Mouse (Mus musculus) heart, embryonic 11.5 days (tissue): ENCODE data around the gene Wdr24. TPM values are rescaled to one million over a fixed set of nuclear protein-coding genes. Genes with fewer than 3 reads are reported as not detected.

ENCODE experiments used
- ATAC-seq: fragments of 200-750 bp; cut with Nextera tagmentation; replicated peaks from 2 replicates; pipeline ENCODE4 v1.8.0; 2017; ENCODE audit warnings: moderate library complexity; ENCODE audit not compliant: insufficient number of reproducible peaks, low FRiP score, low TSS enrichment
- H3K27ac ChIP-seq: fragments of 300-500 bp; sonication (generic); 2 replicates; pipeline ENCODE4 v1.5.1; 2014; ENCODE audit warnings: mild to moderate bottlenecking, low read depth, low read length
- H3K27me3 ChIP-seq: fragments of 300-500 bp; sonication (generic); 2 replicates; pipeline ENCODE4 v1.6.1; 2014; ENCODE audit warnings: mild to moderate bottlenecking, low read length, mixed read lengths; ENCODE audit not compliant: control insufficient read depth, insufficient read depth
- H3K36me3 ChIP-seq: fragments of 300-500 bp; sonication (generic); 2 replicates; pipeline ENCODE4 v1.6.1; 2014; ENCODE audit warnings: mild to moderate bottlenecking, low read length, moderate library complexity, mixed read lengths; ENCODE audit not compliant: control insufficient read depth, insufficient read depth
- H3K4me1 ChIP-seq: fragments of 300-500 bp; sonication (generic); 2 replicates; pipeline ENCODE4 v1.6.1; 2014; ENCODE audit warnings: low read length; ENCODE audit not compliant: control insufficient read depth, insufficient read depth
- H3K4me2 ChIP-seq: fragments of 300-500 bp; sonication (generic); 2 replicates; pipeline ENCODE4 v1.6.1; 2014; ENCODE audit warnings: mild to moderate bottlenecking, moderate library complexity
- H3K4me3 ChIP-seq: fragments of 300-500 bp; sonication (generic); 2 replicates; pipeline ENCODE4 v1.5.1; 2014; ENCODE audit warnings: low read depth, low read length
- H3K9ac ChIP-seq: fragments of 300-500 bp; sonication (generic); 2 replicates; pipeline ENCODE4 v1.6.1; 2014; ENCODE audit warnings: mild to moderate bottlenecking, low read depth, low read length, moderate library complexity
- H3K9me3 ChIP-seq: fragments of 300-500 bp; sonication (generic); replicated peaks from 2 replicates; pipeline ENCODE4 v1.6.1; 2016; ENCODE audit warnings: low read length; ENCODE audit not compliant: control insufficient read depth
- WGBS: fragments of 180-500 bp; shearing (Covaris S2); extraction: QIAGEN DNeasy Blood & Tissue Kit; methylation state at CpG from one replicate; pipeline ENCODE4 v1.1.7; 2014; ENCODE audit not compliant: insufficient replicate concordance; 5-methylcytosine and 5-hydroxymethylcytosine counted together
- polyA plus RNA-seq: library from polyadenylated mRNA; unstranded; fragments of >200 nt; fragmentation: Nextera tagmentation; extraction: Ambion mirVana; gene quantifications from 2 replicates; pipeline ENCODE4 v1.2.1, GENCODE M21; 2014

Wdr24 gene
- polyA plus RNA-seq, 1 experiment from 2014 or later, result 14.4 TPM

DNA sequence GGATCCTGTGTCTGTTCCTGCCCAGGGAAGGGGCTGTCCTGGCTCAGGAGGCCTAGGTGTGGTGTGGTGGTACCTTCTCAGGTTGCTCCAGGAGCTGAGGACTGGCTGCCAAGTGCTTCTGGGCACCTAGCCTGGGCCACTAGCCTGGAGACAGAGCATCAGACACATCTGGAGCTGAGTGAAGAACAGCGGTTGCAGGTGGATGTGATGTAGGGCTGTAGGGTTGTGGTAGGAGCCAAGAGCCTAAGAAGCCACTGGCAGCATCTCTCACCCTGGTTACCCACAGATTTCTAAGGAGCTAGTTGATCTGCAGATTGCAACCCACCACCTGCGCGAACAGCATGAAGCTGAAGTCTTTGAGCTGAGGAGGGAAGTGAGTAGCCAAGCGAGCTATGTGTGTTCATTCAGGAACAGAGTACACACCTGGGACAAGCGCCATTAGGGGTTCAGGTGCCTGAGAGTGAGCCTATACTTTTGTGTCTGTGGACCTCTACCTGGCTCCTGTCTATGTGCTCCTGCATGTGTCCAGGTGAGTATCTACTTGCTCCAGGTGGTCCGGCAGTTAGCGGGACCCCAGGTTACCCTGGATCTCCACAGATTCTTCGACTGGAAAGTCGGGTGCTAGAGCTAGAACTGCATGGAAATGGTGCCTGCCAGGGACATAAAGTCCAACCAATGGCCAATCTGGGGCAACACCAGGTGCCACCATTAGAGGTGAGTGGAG, 36.5 kb upstream of the Wdr24 start:
- WGBS, result 88% methylated on average over 9 of the region's 9 CpGs
- H3K9ac ChIP-seq, result no peak overlapping the region

GRCm38 (mm10) chr17:25791320-25791842, 32.0 kb upstream of the Wdr24 start:
- no peaks in the 10 kb centered on the region for H3K27me3 ChIP-seq
- no peak for ATAC-seq
- peak overlapping the region; percentile 80 for H3K9ac ChIP-seq
- peaks cover 34% of the 10 kb centered on the region for H3K4me1 ChIP-seq
- H3K4me2 ChIP-seq, result peak overlapping the region; percentile 80
- no peak overlapping the region for H3K27ac ChIP-seq
- WGBS, result 28% methylated on average over 19 of the region's 19 CpGs
- H3K4me3 ChIP-seq, result peak overlapping the region; percentile 71
- peaks cover 11% of the 10 kb centered on the region for H3K36me3 ChIP-seq
- H3K9me3 ChIP-seq, result no peaks in the 10 kb centered on the region

More for the DNA sequence above, 36.5 kb upstream of the Wdr24 start:
- H3K9me3 ChIP-seq, result no peaks in the 10 kb centered on the region
- no peak for ATAC-seq
- H3K4me2 ChIP-seq, result no peak overlapping the region
- no peaks in the 10 kb centered on the region for H3K27me3 ChIP-seq
- H3K4me3 ChIP-seq, result no peak overlapping the region
- no peak overlapping the region for H3K27ac ChIP-seq
- H3K4me1 ChIP-seq, result peaks cover 22% of the 10 kb centered on the region
- peaks cover 20% of the 10 kb centered on the region for H3K36me3 ChIP-seq

- Histone ChIP-seq H3K9me3 (no peaks in the 10 kb centered on the region), H3K4me2 (peak overlapping the region; percentile 80), H3K27me3 (no peaks in the 10 kb centered on the region), H3K27ac (peak overlapping the region; percentile 90), H3K36me3 (peaks cover 11% of the 10 kb centered on the region), H3K4me3 (peak overlapping the region; percentile 71), H3K4me1 (peaks cover 34% of the 10 kb centered on the region), H3K9ac (peak overlapping the region; percentile 80)
- WGBS, result under 1% methylated on average over 45 of the region's 45 CpGs
- ATAC-seq, result peak; percentile 45
Measured at GRCm38 (mm10) chr17:25791843-25792527, 31.4 kb upstream of the Wdr24 start.

DNA sequence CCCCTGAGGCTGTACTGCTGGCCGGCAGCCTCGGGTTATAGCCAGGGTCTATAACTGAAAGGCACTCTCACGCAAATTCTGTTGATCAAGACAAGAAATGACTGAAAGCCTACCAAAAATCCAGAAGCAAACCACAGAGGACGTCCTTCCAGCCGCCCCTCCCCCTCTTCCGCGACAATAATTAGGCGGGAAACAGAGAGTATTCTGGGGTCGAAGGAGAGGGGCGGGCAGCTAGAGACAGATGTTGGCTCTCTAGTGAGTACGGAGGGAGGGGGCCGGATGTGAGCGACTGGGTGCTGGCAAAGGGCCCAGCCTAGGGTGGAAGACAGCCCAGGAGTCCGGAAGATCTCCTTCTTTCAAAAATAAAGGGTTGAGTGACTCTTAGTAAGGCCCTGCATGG, 30.8 kb upstream of the Wdr24 start, which contains the start of gene Fam173a:
TSS of gene Fam173a (minus strand) at position 287 of the 400 bp plus-strand sequence.
- no peaks in the 10 kb centered on the region for H3K27me3 ChIP-seq
- H3K4me2 ChIP-seq, result peak within 1 kb of the TSS; percentile 80
- peak within 1 kb of the TSS; percentile 71 for H3K4me3 ChIP-seq
- H3K4me1 ChIP-seq, result peaks cover 34% of the 10 kb centered on the region
- H3K36me3 ChIP-seq, result peaks cover 9% of the 10 kb centered on the region
- no peaks in the 10 kb centered on the region for H3K9me3 ChIP-seq
- WGBS, result 1% methylated on average over 14 of the region's 14 CpGs
- peak within 1 kb of the TSS; percentile 90 for H3K27ac ChIP-seq
- ATAC-seq, result peak; percentile 67
- peak within 1 kb of the TSS; percentile 80 for H3K9ac ChIP-seq

- Histone ChIP-seq H3K4me1 (peaks cover 34% of the 10 kb centered on the region), H3K9ac (no peak overlapping the region), H3K4me2 (no peak overlapping the region), H3K36me3 (peaks cover 6% of the 10 kb centered on the region; the same call in 1 of the 2 replicates), H3K4me3 (no peak overlapping the region), H3K9me3 (no peaks in the 10 kb centered on the region), H3K27ac (no peak overlapping the region), H3K27me3 (no peaks in the 10 kb centered on the region)
- 75% methylated on average over 13 of the region's 13 CpGs for WGBS
- ATAC-seq, result no peak
Measured at GRCm38 (mm10) chr17:25794197-25794596, 29.2 kb upstream of the Wdr24 start.

GRCm38 (mm10) chr17:25794998-25795397, 28.4 kb upstream of the Wdr24 start:
- H3K4me3 ChIP-seq, result peak overlapping the region; percentile 55
- H3K27ac ChIP-seq, result no peak overlapping the region
- H3K4me2 ChIP-seq, result peak overlapping the region; percentile 99
- H3K27me3 ChIP-seq, result no peaks in the 10 kb centered on the region
- no peak for ATAC-seq
- no peak overlapping the region for H3K9ac ChIP-seq
- WGBS, result 82% methylated on average over 17 of the region's 17 CpGs
- no peaks in the 10 kb centered on the region for H3K9me3 ChIP-seq
- H3K4me1 ChIP-seq, result peaks cover 34% of the 10 kb centered on the region
- H3K36me3 ChIP-seq, result no peaks in the 10 kb centered on the region

- peak within 1 kb of the TSS; percentile 99 for H3K4me2 ChIP-seq
- no peaks in the 10 kb centered on the region for H3K9me3 ChIP-seq
- H3K36me3 ChIP-seq, result no peaks in the 10 kb centered on the region
- no peak for ATAC-seq
- H3K4me3 ChIP-seq, result peak within 1 kb of the TSS; percentile 55
- peak within 1 kb of the TSS; percentile 68 for H3K9ac ChIP-seq
- 12% methylated on average over 6 of the region's 6 CpGs for WGBS
- peaks cover 32% of the 10 kb centered on the region for H3K4me1 ChIP-seq
- H3K27ac ChIP-seq, result no peak within 1 kb of the TSS
- no peaks in the 10 kb centered on the region for H3K27me3 ChIP-seq
Measured at GRCm38 (mm10) chr17:25795609-25796092, 27.8 kb upstream of the Wdr24 start, which contains the start of gene AC134908.4. TSS of gene AC134908.4 (minus strand) at chr17:25795659.

DNA sequence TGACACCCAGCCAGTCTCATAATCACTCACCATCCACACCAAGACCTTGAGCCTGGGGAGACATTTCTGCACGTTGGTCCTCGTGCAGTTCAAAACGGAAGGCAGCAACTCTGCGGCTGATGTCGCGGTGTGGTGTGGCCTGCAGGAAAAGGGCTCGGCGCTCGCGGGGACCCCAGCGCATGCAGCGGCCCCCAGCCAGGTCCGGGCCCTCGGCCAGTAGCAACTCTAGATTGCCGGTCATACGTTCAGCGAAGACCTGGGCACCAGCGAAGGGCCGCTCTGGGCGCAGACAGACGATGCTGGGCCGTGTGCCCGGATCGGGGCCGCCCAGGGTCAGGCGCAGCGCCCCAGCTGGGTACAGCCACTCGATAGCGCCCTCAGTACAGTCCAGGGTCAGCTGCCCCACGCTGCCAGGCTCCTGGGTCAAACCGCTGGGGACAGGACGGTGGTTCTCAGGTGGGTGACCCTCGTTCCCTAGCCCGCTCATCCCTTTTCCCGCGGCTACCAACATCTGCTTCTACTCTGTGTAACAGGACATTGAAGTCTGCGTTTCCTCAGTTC, 27.1 kb upstream of the Wdr24 start:
- no peak for ATAC-seq
- no peaks in the 10 kb centered on the region for H3K9me3 ChIP-seq
- peak overlapping the region; percentile 55 for H3K4me3 ChIP-seq
- peak overlapping the region; percentile 68 for H3K9ac ChIP-seq
- peak overlapping the region; percentile 99 for H3K4me2 ChIP-seq
- H3K4me1 ChIP-seq, result peaks cover 25% of the 10 kb centered on the region
- no peak overlapping the region for H3K27ac ChIP-seq
- 1% methylated on average over 37 of the region's 37 CpGs for WGBS
- H3K27me3 ChIP-seq, result no peaks in the 10 kb centered on the region
- H3K36me3 ChIP-seq, result no peaks in the 10 kb centered on the region
